Mouse (Mus musculus): ENCODE data around the gene Ptcra.
"Not testable (repeated sequence)": the region's sequence is repeated elsewhere in the genome, so short reads cannot be mapped to it uniquely, and the experiment has no call there.

Gene Ptcra

GRCm38 (mm10) chr17:46763544-46763943, at the start of gene Ptcra:
TSS of gene Ptcra (minus strand) at chr17:46763712.
- in situ Hi-C loops (cut with MboI; ENCODE audit: low pct_unique_long_range_greater_than_20kb in 1 of 2, low sequenced_read_pairs in 2 of 2, unreplicated experiment in 1 of 2) = loop anchor here in 1 of 2 experiments (25.0 kb wide), 1 partner anchor 249 kb away; the partner anchor contains the start of gene Ubr2

GRCm38 (mm10) chr17:46812442-46812841, 48.9 kb upstream of the Ptcra start:
- in situ Hi-C loops (cut with MboI; ENCODE audit: low pct_unique_long_range_greater_than_20kb in 1 of 2, low sequenced_read_pairs in 2 of 2, unreplicated experiment in 1 of 2) = no loop called here

- in situ Hi-C loops (cut with MboI; ENCODE audit: low pct_unique_long_range_greater_than_20kb in 1 of 2, low sequenced_read_pairs in 2 of 2, unreplicated experiment in 1 of 2) = no loop called here
Measured at GRCm38 (mm10) chr17:46810672-46811071, 47.2 kb upstream of the Ptcra start.

GRCm38 (mm10) chr17:46809131-46809830, 45.8 kb upstream of the Ptcra start:
- in situ Hi-C loops (cut with MboI; ENCODE audit: low pct_unique_long_range_greater_than_20kb in 1 of 2, low sequenced_read_pairs in 2 of 2, unreplicated experiment in 1 of 2) = no loop called here

- in situ Hi-C loops (cut with MboI; ENCODE audit: low pct_unique_long_range_greater_than_20kb in 1 of 2, low sequenced_read_pairs in 2 of 2, unreplicated experiment in 1 of 2) = no loop called here
Measured at GRCm38 (mm10) chr17:46808376-46808775, 44.9 kb upstream of the Ptcra start.

- in situ Hi-C loops (cut with MboI; ENCODE audit: low pct_unique_long_range_greater_than_20kb in 1 of 2, low sequenced_read_pairs in 2 of 2, unreplicated experiment in 1 of 2) = no loop called here
Measured at GRCm38 (mm10) chr17:46801761-46802160, 38.2 kb upstream of the Ptcra start.

GRCm38 (mm10) chr17:46799680-46800079, 36.2 kb upstream of the Ptcra start:
- in situ Hi-C loops (cut with MboI; ENCODE audit: low pct_unique_long_range_greater_than_20kb in 1 of 2, low sequenced_read_pairs in 2 of 2, unreplicated experiment in 1 of 2) = no loop called here

GRCm38 (mm10) chr17:46797386-46797785, 33.9 kb upstream of the Ptcra start:
- in situ Hi-C loops (cut with MboI; ENCODE audit: low pct_unique_long_range_greater_than_20kb in 1 of 2, low sequenced_read_pairs in 2 of 2, unreplicated experiment in 1 of 2) = no loop called here

GRCm38 (mm10) chr17:46796743-46797142, 33.2 kb upstream of the Ptcra start:
- in situ Hi-C loops (cut with MboI; ENCODE audit: low pct_unique_long_range_greater_than_20kb in 1 of 2, low sequenced_read_pairs in 2 of 2, unreplicated experiment in 1 of 2) = no loop called here

- in situ Hi-C loops (cut with MboI; ENCODE audit: low pct_unique_long_range_greater_than_20kb in 1 of 2, low sequenced_read_pairs in 2 of 2, unreplicated experiment in 1 of 2) = no loop called here
Measured at GRCm38 (mm10) chr17:46792963-46793362, 29.5 kb upstream of the Ptcra start.

GRCm38 (mm10) chr17:46787974-46788373, 24.5 kb upstream of the Ptcra start:
- in situ Hi-C loops (cut with MboI; ENCODE audit: low pct_unique_long_range_greater_than_20kb in 1 of 2, low sequenced_read_pairs in 2 of 2, unreplicated experiment in 1 of 2) = not testable (repeated sequence)

GRCm38 (mm10) chr17:46786952-46787351, 23.4 kb upstream of the Ptcra start:
- in situ Hi-C loops (cut with MboI; ENCODE audit: low pct_unique_long_range_greater_than_20kb in 1 of 2, low sequenced_read_pairs in 2 of 2, unreplicated experiment in 1 of 2) = no loop called here

- in situ Hi-C loops (cut with MboI; ENCODE audit: low pct_unique_long_range_greater_than_20kb in 1 of 2, low sequenced_read_pairs in 2 of 2, unreplicated experiment in 1 of 2) = no loop called here
Measured at GRCm38 (mm10) chr17:46783222-46783565, 19.7 kb upstream of the Ptcra start.

GRCm38 (mm10) chr17:46782341-46783221, 19.1 kb upstream of the Ptcra start, which contains the start of gene Rpl7l1:
TSS of gene Rpl7l1 (minus strand) at chr17:46782672.
- in situ Hi-C loops (cut with MboI; ENCODE audit: low pct_unique_long_range_greater_than_20kb in 1 of 2, low sequenced_read_pairs in 2 of 2, unreplicated experiment in 1 of 2) = no loop called here

- in situ Hi-C loops (cut with MboI; ENCODE audit: low pct_unique_long_range_greater_than_20kb in 1 of 2, low sequenced_read_pairs in 2 of 2, unreplicated experiment in 1 of 2) = no loop called here
Measured at GRCm38 (mm10) chr17:46781876-46782275, 18.4 kb upstream of the Ptcra start.

GRCm38 (mm10) chr17:46776087-46776486, 12.6 kb upstream of the Ptcra start:
- in situ Hi-C loops (cut with MboI; ENCODE audit: low pct_unique_long_range_greater_than_20kb in 1 of 2, low sequenced_read_pairs in 2 of 2, unreplicated experiment in 1 of 2) = loop anchor here in 1 of 2 experiments (10.0 kb wide), 1 partner anchor 109 kb away; no protein-coding TSS in a partner anchor

- in situ Hi-C loops (cut with MboI; ENCODE audit: low pct_unique_long_range_greater_than_20kb in 1 of 2, low sequenced_read_pairs in 2 of 2, unreplicated experiment in 1 of 2) = loop anchor here in 1 of 2 experiments (10.0 kb wide), 1 partner anchor 110 kb away; no protein-coding TSS in a partner anchor
Measured at GRCm38 (mm10) chr17:46775070-46775469, 11.6 kb upstream of the Ptcra start.

- in situ Hi-C loops (cut with MboI; ENCODE audit: low pct_unique_long_range_greater_than_20kb in 1 of 2, low sequenced_read_pairs in 2 of 2, unreplicated experiment in 1 of 2) = loop anchor here (10.0 to 25.0 kb wide), 2 partner anchors 111 to 238 kb away; partner anchors contain the start of gene Ubr2 (in 1 of the 2)
Measured at GRCm38 (mm10) chr17:46774131-46774472, 10.6 kb upstream of the Ptcra start.

Data from mouse embryonic stem cell (cell line).